In the genomic region with DNA sequence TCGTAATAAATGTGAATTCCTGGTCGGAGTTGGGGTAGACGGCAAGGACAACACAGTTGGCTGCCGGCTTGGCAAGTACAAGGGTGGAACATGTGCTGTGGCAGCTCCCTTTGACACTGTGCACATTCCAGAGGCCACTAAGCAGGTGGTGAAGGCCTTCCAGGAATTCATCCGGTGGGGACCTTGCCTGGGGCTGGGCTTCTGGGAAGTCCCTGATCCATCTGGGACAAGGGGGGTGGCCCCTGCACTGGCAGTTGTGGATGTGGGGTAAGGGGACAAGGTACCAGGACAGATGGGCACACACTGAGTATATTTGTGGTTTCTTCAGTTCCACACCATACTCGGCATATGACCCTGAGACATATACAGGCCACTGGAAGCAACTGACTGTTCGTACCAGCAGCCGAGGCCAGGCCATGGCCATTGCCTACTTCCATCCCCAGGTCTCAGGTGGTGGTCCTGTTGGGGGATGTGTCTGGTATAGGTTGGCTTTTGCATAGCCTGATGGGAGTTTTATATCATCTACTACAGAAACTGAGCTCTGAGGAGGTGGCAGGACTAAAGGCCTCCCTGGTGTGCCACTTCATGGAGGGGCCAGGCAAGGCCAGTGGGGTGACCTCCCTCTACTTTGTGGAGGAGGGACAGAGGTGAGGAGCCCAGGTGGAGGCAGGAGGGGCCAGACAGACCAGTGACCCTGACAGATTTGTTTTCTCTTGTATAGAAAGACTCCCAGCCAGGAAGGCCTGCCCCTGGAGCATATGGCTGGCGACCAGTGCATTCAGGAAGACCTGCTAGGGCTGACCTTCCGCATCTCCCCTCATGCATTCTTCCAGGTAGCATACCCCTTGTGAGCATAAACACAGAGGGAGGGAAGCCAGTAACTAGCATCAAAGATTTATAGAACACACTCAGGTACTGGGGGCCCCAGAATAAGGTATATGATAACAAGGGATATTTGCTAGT, we compare ENCODE assay signal across 9 mouse cellular contexts. TPM values are rescaled to one million over a fixed set of nuclear protein-coding genes. Genes with fewer than 3 reads are reported as not detected.
DNase-seq lines count a peak whose midpoint lies in the region; ATAC-seq and TF ChIP-seq lines count a peak whose summit lies in the region.
"Had no signal": no experiment of that assay in that cellular context is flagged by ENCODE, and none has a peak within 500 bp of the region (broad histone marks: within the 10 kb centered on the region; RNA-seq: fewer than 3 reads in every experiment).

No protein-coding gene starts in this region.

- H3K36me3 ChIP-seq in heart, postnatal 0 days (replicated peaks; ENCODE audit: control insufficient read depth, insufficient read depth, low read length), result peaks cover 62% of the 10 kb centered on the region
- H3K36me3 ChIP-seq in embryonic facial prominence, embryonic 10.5 days (replicated peaks), result peaks cover 73% of the 10 kb centered on the region
- H3K36me3 ChIP-seq in hindbrain, postnatal 0 days (ENCODE audit: insufficient read depth, low read length), result peaks cover 52% of the 10 kb centered on the region
- peaks cover 63% of the 10 kb centered on the region for H3K36me3 ChIP-seq in midbrain, embryonic 13.5 days

- H3K4me1 ChIP-seq in heart, postnatal 0 days (ENCODE audit: control insufficient read depth, insufficient read depth), result peaks cover 20% of the 10 kb centered on the region
- H3K4me1 ChIP-seq in embryonic facial prominence, embryonic 10.5 days, result peaks cover 38% of the 10 kb centered on the region
- H3K4me1 ChIP-seq in hindbrain, postnatal 0 days (ENCODE audit: insufficient read depth, low read length), result peaks cover 15% of the 10 kb centered on the region
- H3K4me1 ChIP-seq in midbrain, embryonic 13.5 days (replicated peaks), result peaks cover 43% of the 10 kb centered on the region

- ATAC-seq in heart, postnatal 0 days (ENCODE audit: insufficient read depth, low read depth), result no peak
- ATAC-seq in hindbrain, postnatal 0 days, result no peak
- ATAC-seq in midbrain, embryonic 13.5 days, result no peak
- no peak for ATAC-seq in monocyte, adult 5-6 weeks (replicated peaks; ENCODE audit: insufficient number of reproducible peaks, low FRiP score, low TSS enrichment, poor library complexity, severe bottlenecking)

- intact Hi-C loops in gastrocnemius, postnatal 14 days (cut with DNase I; ENCODE audit: low total_unique reads), result loop anchor here (5.0 kb wide), 1 partner anchor 36 kb away; the partner anchor contains the start of gene Dgcr8

- 49% methylated on average over 10 of the region's 10 CpGs for WGBS in heart, postnatal 0 days
- WGBS in embryonic facial prominence, embryonic 10.5 days, result 78% methylated on average over 10 of the region's 10 CpGs
- WGBS in hindbrain, postnatal 0 days, result 59% methylated on average over 10 of the region's 10 CpGs
- WGBS in midbrain, embryonic 13.5 days, result 61% methylated on average over 10 of the region's 10 CpGs

- H3K4me2 ChIP-seq in heart, postnatal 0 days (ENCODE audit: low read depth, low read length), result 0 out of 2 replicates have a peak overlapping the region, but pooled peaks have one; percentile 88
- peak overlapping the region; percentile 68; the same call in 1 of the 2 replicates for H3K4me2 ChIP-seq in hindbrain, postnatal 0 days (ENCODE audit: low read depth, low read length)
- H3K4me2 ChIP-seq in midbrain, embryonic 13.5 days (replicated peaks), result peak overlapping the region; percentile 90

- no peaks in the 10 kb centered on the region for H3K27me3 ChIP-seq in heart, postnatal 0 days (ENCODE audit: control insufficient read depth, insufficient read depth, low read length)
- no peaks in the 10 kb centered on the region for H3K27me3 ChIP-seq in embryonic facial prominence, embryonic 10.5 days (replicated peaks; ENCODE audit: low read depth, poor library complexity, severe bottlenecking)
- H3K27me3 ChIP-seq in hindbrain, postnatal 0 days (ENCODE audit: insufficient read depth, low read length), result no peaks in the 10 kb centered on the region
- H3K27me3 ChIP-seq in midbrain, embryonic 13.5 days, result no peaks in the 10 kb centered on the region

- no peak for TF ChIP-seq EP300 in heart, postnatal 0 days (IDR thresholded peaks at IDR 0.05; ENCODE audit: low read depth)

- H3K4me3 ChIP-seq in heart, postnatal 0 days (ENCODE audit: low read depth, low read length), result no peak overlapping the region
- H3K4me3 ChIP-seq in embryonic facial prominence, embryonic 10.5 days, result peak overlapping the region; percentile 77
- no peak overlapping the region for H3K4me3 ChIP-seq in hindbrain, postnatal 0 days (ENCODE audit: low read length)
- H3K4me3 ChIP-seq in midbrain, embryonic 13.5 days (replicated peaks), result peak overlapping the region; percentile 94

- H3K9me3 ChIP-seq in heart, postnatal 0 days (replicated peaks; ENCODE audit: control insufficient read depth, low read length), result no peaks in the 10 kb centered on the region
- no peaks in the 10 kb centered on the region for H3K9me3 ChIP-seq in embryonic facial prominence, embryonic 10.5 days
- no peaks in the 10 kb centered on the region for H3K9me3 ChIP-seq in hindbrain, postnatal 0 days (ENCODE audit: low read length)
- no peaks in the 10 kb centered on the region for H3K9me3 ChIP-seq in midbrain, embryonic 13.5 days

- H3K9ac ChIP-seq in heart, postnatal 0 days (replicated peaks; ENCODE audit: low read depth, low read length), result no peak overlapping the region
- H3K9ac ChIP-seq in hindbrain, postnatal 0 days (replicated peaks; ENCODE audit: low read length), result no peak overlapping the region; the same call in 1 of the 2 replicates
- H3K9ac ChIP-seq in midbrain, embryonic 13.5 days (replicated peaks), result peak overlapping the region; percentile 87

- H3K27ac ChIP-seq in heart, postnatal 0 days (ENCODE audit: low read depth), result no peak overlapping the region
- 0 out of 2 replicates have a peak overlapping the region, but pooled peaks have one; percentile 2 for H3K27ac ChIP-seq in embryonic facial prominence, embryonic 10.5 days (replicated peaks)
- no peak overlapping the region for H3K27ac ChIP-seq in hindbrain, postnatal 0 days
- H3K27ac ChIP-seq in midbrain, embryonic 13.5 days, result no peak overlapping the region

- TF ChIP-seq CTCF in heart, postnatal 0 days (IDR thresholded peaks at IDR 0.05; ENCODE audit: low read depth), result no peak
- no peak for TF ChIP-seq CTCF in hindbrain, postnatal 0 days (IDR thresholded peaks at IDR 0.05; ENCODE audit: low read depth)

- no peak for DNase-seq in heart, postnatal 0 days (ENCODE audit: low spot score)
- DNase-seq in heart, adult 8-10 months (ENCODE audit: low spot score), result no peak
- peak; percentile 31 for DNase-seq in embryonic facial prominence, embryonic 10.5 days (ENCODE audit: low spot score)
- no peak for DNase-seq in hindbrain, postnatal 0 days (ENCODE audit: low spot score)
- DNase-seq in gastrocnemius, postnatal 14 days, result no peak
- DNase-seq in right cerebral cortex, postnatal 14 days, result no peak

RNA-seq across cellular contexts. Expression of gene Ranbp1, which starts 2.6 kb away (rescaled TPM):
- total RNA-seq in heart, postnatal 0 days (2014; rRNA removed; ENCODE audit: low replicate concordance), result 51.3 and 65.1 TPM in 2 replicates
- 210 and 213 TPM in 2 replicates for polyA plus RNA-seq in heart, postnatal 0 days (2015; fragmentation: Nextera tagmentation; extraction: Ambion mirVana)
- 10 to 100 TPM; 30.5 to 40.3 (median 34.7) TPM for total RNA-seq in heart, adult 8-10 months (2022)
- 1,276 and 1,293 TPM in 2 replicates for polyA plus RNA-seq in embryonic facial prominence, embryonic 10.5 days (2016; fragmentation: Nextera tagmentation; extraction: Ambion mirVana)
- total RNA-seq in hindbrain, postnatal 0 days (2014; rRNA removed), result 110 and 127 TPM in 2 replicates
- polyA plus RNA-seq in hindbrain, postnatal 0 days (2015; fragmentation: Nextera tagmentation; extraction: Ambion mirVana), result 426 and 453 TPM in 2 replicates
- 519 and 564 TPM in 2 replicates for polyA plus RNA-seq in midbrain, embryonic 13.5 days (2015; fragmentation: Nextera tagmentation; extraction: Ambion mirVana)
- 10 to 100 TPM; 28.7 to 42.6 TPM for total RNA-seq in gastrocnemius, postnatal 14 days (2021)
- total RNA-seq in monocyte, adult 5-6 weeks (2017), result 90.8 to 134 TPM (median 92.1 TPM) in 3 replicates

RNA-seq across cellular contexts. Expression of gene Trmt2a, which starts 2.6 kb away (rescaled TPM):
- total RNA-seq in heart, postnatal 0 days (2014; rRNA removed; ENCODE audit: low replicate concordance), result 27.2 and 30.6 TPM in 2 replicates
- polyA plus RNA-seq in heart, postnatal 0 days (2015; fragmentation: Nextera tagmentation; extraction: Ambion mirVana), result 31.6 and 33.9 TPM in 2 replicates
- total RNA-seq in heart, adult 8-10 months (2022), result 10 to 100 TPM; 15.8 to 19.5 (median 17.7) TPM
- 116 and 120 TPM in 2 replicates for polyA plus RNA-seq in embryonic facial prominence, embryonic 10.5 days (2016; fragmentation: Nextera tagmentation; extraction: Ambion mirVana)
- 61.4 and 65.1 TPM in 2 replicates for total RNA-seq in hindbrain, postnatal 0 days (2014; rRNA removed)
- polyA plus RNA-seq in hindbrain, postnatal 0 days (2015; fragmentation: Nextera tagmentation; extraction: Ambion mirVana), result 60.9 and 67.8 TPM in 2 replicates
- polyA plus RNA-seq in midbrain, embryonic 13.5 days (2015; fragmentation: Nextera tagmentation; extraction: Ambion mirVana), result 100 and 115 TPM in 2 replicates
- total RNA-seq in gastrocnemius, postnatal 14 days (2021), result 10 to 100 TPM; 12.1 to 12.7 TPM
- 78.5 to 79.6 TPM (median 79.2 TPM) in 3 replicates for total RNA-seq in monocyte, adult 5-6 weeks (2017)

RNA-seq across cellular contexts. Expression of gene Gm49776, which starts 7.0 kb away (rescaled TPM):
- total RNA-seq in heart, postnatal 0 days (2014; rRNA removed; ENCODE audit: low replicate concordance), result not detected in 2 replicates
- 0.82 TPM in 1 of 2 replicates, not detected in the other for polyA plus RNA-seq in heart, postnatal 0 days (2015; fragmentation: Nextera tagmentation; extraction: Ambion mirVana)
- not detected for total RNA-seq in heart, adult 8-10 months (2022)
- 6.6 TPM in 1 of 2 replicates, not detected in the other for polyA plus RNA-seq in embryonic facial prominence, embryonic 10.5 days (2016; fragmentation: Nextera tagmentation; extraction: Ambion mirVana)
- total RNA-seq in hindbrain, postnatal 0 days (2014; rRNA removed), result not detected in 2 replicates
- 1.1 and 3.1 TPM in 2 replicates for polyA plus RNA-seq in hindbrain, postnatal 0 days (2015; fragmentation: Nextera tagmentation; extraction: Ambion mirVana)
- not detected in 2 replicates for polyA plus RNA-seq in midbrain, embryonic 13.5 days (2015; fragmentation: Nextera tagmentation; extraction: Ambion mirVana)
- total RNA-seq in gastrocnemius, postnatal 14 days (2021), result not detected
- total RNA-seq in monocyte, adult 5-6 weeks (2017), result 4.2 TPM in 1 of 3 replicates, not detected in the others
- total RNA-seq: layer of hippocampus, adult 18-20 months had no signal

RNA-seq across cellular contexts. Expression of gene Zdhhc8, which starts 16.2 kb away (rescaled TPM):
- 27.7 and 47.0 TPM in 2 replicates for total RNA-seq in heart, postnatal 0 days (2014; rRNA removed; ENCODE audit: low replicate concordance)
- 15.4 and 16.4 TPM in 2 replicates for polyA plus RNA-seq in heart, postnatal 0 days (2015; fragmentation: Nextera tagmentation; extraction: Ambion mirVana)
- 10 to 100 TPM; 19.5 to 24.0 (median 20.8) TPM for total RNA-seq in heart, adult 8-10 months (2022)
- polyA plus RNA-seq in embryonic facial prominence, embryonic 10.5 days (2016; fragmentation: Nextera tagmentation; extraction: Ambion mirVana), result 15.5 and 17.9 TPM in 2 replicates
- total RNA-seq in hindbrain, postnatal 0 days (2014; rRNA removed), result 32.0 and 34.0 TPM in 2 replicates
- polyA plus RNA-seq in hindbrain, postnatal 0 days (2015; fragmentation: Nextera tagmentation; extraction: Ambion mirVana), result 13.3 and 14.5 TPM in 2 replicates
- polyA plus RNA-seq in midbrain, embryonic 13.5 days (2015; fragmentation: Nextera tagmentation; extraction: Ambion mirVana), result 10.1 and 11.9 TPM in 2 replicates
- 10 to 100 TPM; 20.3 to 21.7 TPM for total RNA-seq in gastrocnemius, postnatal 14 days (2021)
- 0.76 to 6.5 TPM (median 1.2 TPM) in 3 replicates for total RNA-seq in monocyte, adult 5-6 weeks (2017)

RNA-seq across cellular contexts. Expression of gene Ccdc188, which starts 33.4 kb away (rescaled TPM):
- total RNA-seq in heart, postnatal 0 days (2014; rRNA removed; ENCODE audit: low replicate concordance), result not detected in 2 replicates
- not detected in 2 replicates for polyA plus RNA-seq in heart, postnatal 0 days (2015; fragmentation: Nextera tagmentation; extraction: Ambion mirVana)
- not detected for total RNA-seq in heart, adult 8-10 months (2022)
- not detected in 2 replicates for polyA plus RNA-seq in embryonic facial prominence, embryonic 10.5 days (2016; fragmentation: Nextera tagmentation; extraction: Ambion mirVana)
- total RNA-seq in hindbrain, postnatal 0 days (2014; rRNA removed), result not detected in 2 replicates
- not detected in 2 replicates for polyA plus RNA-seq in hindbrain, postnatal 0 days (2015; fragmentation: Nextera tagmentation; extraction: Ambion mirVana)
- polyA plus RNA-seq in midbrain, embryonic 13.5 days (2015; fragmentation: Nextera tagmentation; extraction: Ambion mirVana), result 0.09 TPM in 1 of 2 replicates, not detected in the other
- total RNA-seq in gastrocnemius, postnatal 14 days (2021), result not detected
- total RNA-seq in monocyte, adult 5-6 weeks (2017), result not detected in 3 replicates
- total RNA-seq: layer of hippocampus, adult 18-20 months had no signal

Comparison
In these comparisons a context has a peak if more than half of its experiments do, and no peak if none do; other contexts are left out.
1. H3K4me3 ChIP-seq: peak in embryonic facial prominence, embryonic 10.5 days (single experiment) and midbrain, embryonic 13.5 days (single experiment); none in heart, postnatal 0 days (single experiment) and hindbrain, postnatal 0 days (single experiment).
2. Peak in every context shown above with its lines, with median percentiles within 50 percentile points of each other: H3K4me2 ChIP-seq.